ENCODE assay signal across 8 mouse cellular contexts in genomic region chr10:12964151-12965075, GRCm38 (mm10). TPM values are rescaled to one million over a fixed set of nuclear protein-coding genes. Genes with fewer than 3 reads are reported as not detected.
DNase-seq lines count a peak whose midpoint lies in the region; ATAC-seq lines count a peak whose summit lies in the region.

TSS of gene Stx11 (minus strand) at chr10:12964298.

- peak within 1 kb of the TSS; percentile 60 for H3K4me2 ChIP-seq in intestine, embryonic 14.5 days (ENCODE audit: low read length)
- peak within 1 kb of the TSS; percentile 95 for H3K4me2 ChIP-seq in neural tube, embryonic 13.5 days

- no peaks in the 10 kb centered on the region; the same call in 1 of the 2 replicates for H3K27me3 ChIP-seq in intestine, embryonic 14.5 days (replicated peaks; ENCODE audit: control insufficient read depth, insufficient read depth, low read length)
- H3K27me3 ChIP-seq in neural tube, embryonic 13.5 days: peaks cover 8% of the 10 kb centered on the region

- 4% methylated on average over 51 of the region's 56 CpGs for WGBS in intestine, embryonic 14.5 days
- 2% methylated on average over 56 of the region's 56 CpGs for WGBS in neural tube, embryonic 13.5 days

- H3K36me3 ChIP-seq in intestine, embryonic 14.5 days (ENCODE audit: control insufficient read depth, insufficient read depth, low read length): no peaks in the 10 kb centered on the region
- H3K36me3 ChIP-seq in neural tube, embryonic 13.5 days: no peaks in the 10 kb centered on the region

- 0 out of 2 replicates have a peak, but pooled peaks cover 3% of the 10 kb centered on the region for H3K4me1 ChIP-seq in intestine, embryonic 14.5 days (replicated peaks; ENCODE audit: control insufficient read depth, insufficient read depth, low read length)
- peaks cover 14% of the 10 kb centered on the region for H3K4me1 ChIP-seq in neural tube, embryonic 13.5 days (replicated peaks)

- peak within 1 kb of the TSS; percentile 70 for H3K4me3 ChIP-seq in intestine, embryonic 14.5 days (ENCODE audit: low read depth, low read length)
- H3K4me3 ChIP-seq in neural tube, embryonic 13.5 days: peak within 1 kb of the TSS; percentile 74

- H3K27ac ChIP-seq in intestine, embryonic 14.5 days (ENCODE audit: low read depth): no peak within 1 kb of the TSS
- no peak within 1 kb of the TSS for H3K27ac ChIP-seq in neural tube, embryonic 13.5 days (replicated peaks)

- ATAC-seq in intestine, embryonic 14.5 days (replicated peaks; ENCODE audit: low FRiP score, low TSS enrichment, low read depth): peak; percentile 92
- peak; percentile 92 for ATAC-seq in neural tube, embryonic 13.5 days (ENCODE audit: low read depth)

- peak within 1 kb of the TSS; percentile 51 for H3K9ac ChIP-seq in intestine, embryonic 14.5 days (ENCODE audit: low read length)
- H3K9ac ChIP-seq in neural tube, embryonic 13.5 days: peak within 1 kb of the TSS; percentile 70

- H3K9me3 ChIP-seq in intestine, embryonic 14.5 days (ENCODE audit: control insufficient read depth, low read length): no peaks in the 10 kb centered on the region
- H3K9me3 ChIP-seq in neural tube, embryonic 13.5 days: no peaks in the 10 kb centered on the region

- DNase-seq in urinary bladder, adult 18-20 months (ENCODE audit: low spot score in 2 of 2): peak; percentile 23 to 49
- DNase-seq in urinary bladder, postnatal 10 days (ENCODE audit: low spot score): no peak
- DNase-seq in cerebellum, postnatal 25 days: peak; percentile 17 to 38
- DNase-seq in gastrocnemius, postnatal 25 days: peak; percentile 61
- DNase-seq in intestine, embryonic 14.5 days (ENCODE audit: low spot score): peak; percentile 86
- peak; percentile 65 to 69 for DNase-seq in lung, adult 18-20 months
- DNase-seq in thymus, postnatal 14 days: peak; percentile 92

RNA-seq across cellular contexts. Expression of gene Stx11, which starts in this region (rescaled TPM):
- under 1 TPM; 0.24 to 0.28 TPM for total RNA-seq in gastrocnemius, postnatal 25 days (2021)
- 1.9 and 3.2 TPM in 2 replicates for polyA plus RNA-seq in intestine, embryonic 14.5 days (2014; fragmentation: Nextera tagmentation; extraction: Ambion mirVana)
- 4.1 and 4.4 TPM in 2 replicates for polyA plus RNA-seq in neural tube, embryonic 13.5 days (2015; fragmentation: Nextera tagmentation; extraction: Ambion mirVana)

Comparison
In these comparisons a context has a peak if more than half of its experiments do, and no peak if none do; other contexts are left out.
1. Peak in DNase-seq in gastrocnemius, postnatal 25 days; RNA of the gene not detected or under 1 TPM.